Mouse (Mus musculus): ENCODE data around the gene Nfix.

- TF ChIP-seq CTCF (conservative IDR thresholded peaks at IDR 0.05; ENCODE audit: low read length) (no peak), NANOG (IDR thresholded peaks at IDR 0.05; ENCODE audit: borderline replicate concordance, low read length) (no peak)
Observed at GRCm38 (mm10) chr8:84775105-84775591, 25.0 kb downstream of the Nfix start.
